Mouse (Mus musculus) gastrocnemius, adult 8-10 months (tissue): ENCODE measurements at regions not wholly inside any gene's neighbourhood (a gene's known extent, or its start where the extent isn't known, plus 50 kb on each side); places are given as distances from the start of the nearest gene placed in this dataset.
"Not testable (repeated sequence)": the region's sequence is repeated elsewhere in the genome, so short reads cannot be mapped to it uniquely, and the experiment has no call there.

Source experiments
- DNase-seq, 2 experiments: peaks; one replicate each; pipeline ENCODE4 v3.0.0; 2022; ENCODE audit warnings: low spot score in 2 of 2

DNA sequence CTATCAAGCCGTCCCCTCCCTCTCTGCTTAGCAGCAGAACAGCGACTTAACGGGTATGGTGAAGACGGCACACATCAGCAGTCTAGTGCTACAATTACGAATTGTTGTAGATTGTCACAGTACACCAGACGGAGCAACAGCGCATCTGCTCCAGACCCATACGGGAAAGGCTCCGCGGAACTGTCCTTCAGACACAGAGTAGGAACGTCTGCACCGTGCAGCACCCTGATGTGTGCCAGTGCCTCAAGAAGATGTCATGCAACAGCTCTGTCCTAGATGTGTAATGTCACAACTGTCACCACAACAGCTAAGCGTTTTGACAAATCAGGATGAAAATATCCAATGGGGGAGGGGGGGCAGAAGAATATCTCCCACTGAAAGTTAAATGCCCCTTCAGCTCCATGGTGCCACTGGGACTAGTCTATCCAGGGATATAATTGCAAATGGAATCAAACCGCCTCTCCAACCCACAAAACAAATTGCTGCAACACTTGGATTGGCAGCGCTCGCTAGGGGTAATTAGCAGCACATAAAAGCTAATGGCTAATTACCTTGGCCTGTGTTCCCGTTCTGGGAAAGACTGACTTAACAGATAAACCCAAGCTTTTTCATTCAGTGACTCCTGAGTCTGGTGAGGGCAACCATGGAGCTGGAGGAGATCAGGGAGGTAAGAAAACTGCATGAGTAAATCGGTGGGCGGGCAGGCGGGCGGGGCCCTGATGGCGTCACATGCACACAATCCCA, 472.6 kb downstream of the Zfp704 start:
- DNase-seq: no peak

DNA sequence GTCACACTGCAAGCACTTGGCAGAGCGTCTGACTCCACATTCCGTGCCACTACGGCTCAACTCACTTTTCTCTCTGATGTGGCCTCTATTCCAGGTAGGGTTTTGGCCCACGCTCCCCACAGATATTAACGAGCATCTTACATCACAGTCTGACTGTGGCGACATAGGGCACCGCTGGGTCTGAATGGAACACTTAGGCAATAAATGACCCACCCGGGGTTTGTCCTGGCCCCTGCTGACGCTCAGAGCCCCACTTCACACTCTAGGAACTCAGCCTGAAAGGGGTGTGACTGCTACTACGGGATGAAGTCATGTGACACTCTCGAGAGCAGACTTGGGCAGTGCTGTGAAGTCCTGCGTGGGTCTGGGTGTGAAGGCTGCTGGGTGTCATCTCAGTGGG, 475.9 kb downstream of the Zfp704 start:
- no peak for DNase-seq

DNA sequence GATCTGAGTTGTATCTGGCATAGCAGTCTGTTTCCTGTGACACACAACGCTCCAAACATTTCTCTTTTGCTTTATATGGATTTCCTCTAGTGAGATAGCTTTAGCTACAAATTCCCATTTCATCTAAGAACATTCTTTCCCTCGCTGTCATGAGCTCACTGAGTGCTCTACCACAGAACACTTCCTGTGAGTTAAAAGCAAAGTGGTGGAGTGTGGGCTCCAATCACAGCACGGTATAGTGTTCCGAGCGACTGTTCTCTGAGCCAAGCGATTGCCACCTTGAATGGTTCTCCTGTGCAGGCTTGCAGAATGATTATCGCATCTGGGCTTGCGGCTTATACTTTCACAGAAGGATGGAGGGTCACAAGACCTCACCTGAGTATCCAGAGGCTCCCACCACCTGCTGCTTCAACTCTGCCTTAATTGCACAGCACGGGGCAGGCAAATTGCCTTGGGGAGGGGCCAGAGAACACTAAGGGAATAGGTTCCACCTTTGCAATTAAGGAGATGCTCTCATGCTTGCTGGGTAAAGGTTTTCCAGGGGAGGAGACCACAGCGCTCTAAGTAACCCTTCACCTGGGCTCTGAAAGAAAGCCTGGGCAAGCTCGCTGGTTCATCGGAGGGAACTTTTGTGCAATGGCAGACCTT, 477.7 kb downstream of the Zfp704 start:
- DNase-seq: no peak

DNA sequence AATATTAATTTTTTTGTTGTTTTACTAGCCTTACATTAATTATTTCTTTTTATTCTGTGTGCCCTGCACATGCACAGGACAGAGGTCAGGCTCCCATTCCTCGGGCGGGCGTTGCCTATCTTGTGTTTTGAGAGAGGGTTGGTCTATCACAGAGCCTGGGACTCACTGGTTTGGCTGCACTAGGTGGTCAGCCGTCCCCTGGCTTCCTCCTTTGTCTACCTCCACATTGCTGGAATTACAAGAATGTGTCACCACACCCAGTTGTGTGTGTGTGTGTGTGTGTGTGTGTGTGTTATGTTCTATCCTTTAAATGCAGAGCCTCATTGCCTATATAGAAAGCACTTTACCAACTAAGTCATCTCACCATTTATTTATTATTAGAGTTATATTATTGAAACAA, 478.5 kb downstream of the Zfp704 start:
- DNase-seq: no peak

DNA sequence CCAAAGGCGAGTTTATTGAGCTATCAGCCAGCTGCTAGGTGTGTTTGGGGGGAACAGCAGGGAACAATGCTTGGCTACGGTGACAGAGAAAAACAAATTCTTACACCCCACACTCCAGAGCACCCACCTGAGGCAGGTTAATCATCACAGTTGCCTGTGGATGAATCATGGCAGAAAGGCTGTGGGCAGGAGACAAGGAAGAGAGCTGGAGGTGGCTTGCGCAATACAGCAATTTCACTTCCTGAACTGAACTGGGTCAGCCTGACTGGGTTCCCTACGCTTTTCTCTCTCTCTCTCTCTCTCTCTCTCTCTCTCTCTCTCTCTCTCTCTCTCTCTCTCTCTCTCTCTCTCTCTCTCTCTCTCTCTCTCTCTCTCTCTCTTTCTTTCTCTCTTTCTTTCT, 481.5 kb downstream of the Zfp704 start:
- no peak for DNase-seq

DNA sequence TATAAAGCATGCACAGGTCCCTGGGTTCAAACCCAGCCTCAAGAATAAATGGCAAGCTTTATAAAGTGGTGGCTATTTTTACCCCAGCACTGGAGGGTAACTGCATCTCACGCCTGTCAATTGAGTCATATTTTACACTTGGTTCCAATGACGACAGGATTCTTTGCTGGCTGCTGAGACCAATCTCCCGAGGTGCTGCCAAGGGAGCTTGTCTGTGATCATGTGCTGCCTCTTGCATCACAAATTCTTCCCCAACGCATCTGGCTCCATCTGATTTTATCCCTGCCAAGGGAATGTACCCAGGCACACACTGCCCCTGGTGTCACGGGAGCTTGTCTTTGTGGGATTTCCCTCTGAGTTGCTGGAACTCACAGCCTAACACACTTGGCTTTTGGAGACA, 486.8 kb downstream of the Zfp704 start:
- peak; percentile 8 to 12 for DNase-seq

DNA sequence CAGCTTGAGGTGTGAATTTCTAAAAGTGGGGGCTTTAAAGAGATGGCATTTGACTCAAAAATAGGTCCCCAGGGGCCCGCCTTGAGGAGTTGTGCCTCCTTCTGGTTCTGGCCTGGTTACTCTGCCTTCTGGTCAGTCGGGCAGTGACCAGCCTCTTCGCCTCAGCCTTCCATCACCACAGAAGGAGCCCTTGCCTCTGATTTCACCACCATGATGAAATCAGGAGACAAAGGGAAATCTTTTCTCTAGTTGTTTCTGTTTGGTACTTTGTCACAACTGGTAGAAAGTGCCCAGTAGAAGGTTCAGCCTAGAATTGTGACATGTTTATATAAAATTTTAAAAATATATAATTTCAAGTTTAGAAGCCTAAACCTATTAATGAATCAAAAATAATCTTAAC, 492.0 kb downstream of the Zfp704 start:
- DNase-seq: no peak

DNA sequence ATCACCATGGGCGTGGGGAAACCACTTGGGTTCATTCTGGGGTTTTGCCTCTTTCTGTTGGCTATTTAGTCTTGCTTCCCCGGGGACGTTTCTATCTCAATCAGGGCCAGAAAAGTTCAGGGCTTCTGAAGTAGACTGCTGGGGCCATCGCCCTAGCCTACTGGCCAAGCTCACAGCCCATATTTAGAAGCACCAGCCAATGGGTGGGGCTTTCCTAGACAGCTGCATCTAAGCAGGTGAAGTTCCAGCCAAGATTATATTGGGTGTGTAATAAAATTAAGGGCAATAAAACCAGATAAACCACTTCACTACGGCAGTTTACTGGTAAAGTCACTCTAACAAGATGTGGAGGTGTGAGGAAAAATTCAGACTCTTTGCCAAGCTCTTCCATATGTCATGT, 496.5 kb downstream of the Zfp704 start:
- DNase-seq: no peak

DNA sequence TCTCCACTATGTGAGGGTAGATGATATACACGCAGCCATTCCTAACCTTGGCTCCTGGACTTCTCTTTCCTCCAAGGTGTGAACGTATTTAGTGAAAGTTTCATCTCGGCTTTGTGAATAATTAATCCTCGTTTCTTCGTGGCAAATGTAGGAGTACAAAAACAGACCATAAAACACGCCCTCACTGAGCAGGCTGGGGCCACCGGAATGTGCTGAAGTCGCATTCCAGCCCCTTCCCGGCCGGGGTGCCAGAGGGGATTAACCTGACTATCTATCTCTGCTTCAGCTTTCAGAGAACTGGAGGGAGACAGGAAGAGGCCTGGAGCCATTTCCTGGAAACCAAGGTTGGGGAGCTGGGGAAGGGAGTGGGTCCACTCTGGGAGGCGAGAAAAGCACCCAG, 499.1 kb downstream of the Zfp704 start:
- DNase-seq: no peak

DNA sequence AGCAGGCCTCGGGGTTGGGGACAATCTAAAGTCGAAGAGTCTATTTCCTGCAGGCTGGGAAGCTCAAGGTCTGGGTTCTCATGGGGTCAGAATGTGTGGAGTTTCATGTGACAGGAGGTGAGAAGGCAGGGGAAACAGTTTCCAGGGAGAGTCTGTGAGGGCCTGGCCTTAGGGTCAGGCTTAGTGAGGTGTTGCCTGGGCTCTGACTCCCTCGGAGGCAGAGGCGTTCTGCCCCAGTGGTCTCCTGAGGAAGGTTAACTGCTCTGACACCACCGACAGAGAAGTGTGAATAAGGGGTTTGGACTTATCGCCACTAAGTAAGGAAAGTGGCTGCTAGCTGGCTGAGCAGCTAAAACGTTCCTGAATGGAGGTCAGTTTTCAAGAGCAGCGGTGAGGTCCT, 499.9 kb downstream of the Zfp704 start:
- no peak for DNase-seq

DNA sequence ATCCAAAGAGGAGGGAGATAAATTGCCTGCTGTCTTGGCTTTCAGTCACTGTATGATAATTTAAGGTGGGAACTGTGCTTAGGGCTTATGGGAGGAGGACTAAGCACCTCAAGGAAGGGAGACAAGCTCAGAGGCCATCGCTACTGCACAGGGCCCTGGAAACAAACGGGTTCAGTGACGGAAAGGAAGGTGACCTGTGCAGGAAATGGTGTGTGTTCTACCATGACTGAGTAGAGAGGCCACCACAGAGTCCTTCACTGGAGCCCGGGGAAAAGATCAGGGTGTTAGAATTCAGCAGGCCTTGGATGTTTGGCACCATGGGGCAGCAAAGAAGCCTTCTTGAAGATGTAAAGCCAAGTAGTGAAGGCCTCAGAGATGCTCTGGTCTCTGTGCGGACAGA, 500.4 kb downstream of the Zfp704 start:
- no peak for DNase-seq

DNA sequence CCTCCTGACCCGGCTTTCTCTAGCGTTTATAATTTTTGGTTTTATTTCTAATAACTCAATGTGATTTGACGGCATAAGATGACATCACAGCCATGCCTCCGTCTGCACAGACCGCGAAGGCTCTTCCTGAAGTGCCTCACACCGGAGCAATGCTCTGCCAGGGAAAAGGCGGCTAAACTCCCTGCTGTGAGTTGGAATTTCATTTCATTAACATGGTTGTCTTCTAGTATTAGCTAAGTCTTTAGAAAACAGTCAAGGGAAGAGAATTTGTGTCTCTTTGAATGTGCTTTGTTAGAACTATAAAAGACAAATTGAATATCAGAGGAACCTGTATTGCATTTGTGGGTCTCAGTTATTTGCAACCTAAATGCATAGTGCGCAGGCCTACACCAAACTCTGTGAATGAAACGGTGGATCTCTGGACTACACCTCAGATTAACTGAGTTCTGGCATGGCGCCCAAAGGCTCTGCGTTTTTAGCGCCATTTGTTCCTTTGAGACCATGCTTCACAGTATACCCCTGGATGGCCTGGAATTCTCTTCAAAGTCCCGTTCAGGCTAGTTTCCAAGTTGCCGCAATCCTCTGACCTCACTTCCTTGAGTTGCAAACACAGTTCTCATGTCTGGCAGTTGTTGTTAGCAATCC, 502.0 kb downstream of the Zfp704 start:
- DNase-seq: no peak

DNA sequence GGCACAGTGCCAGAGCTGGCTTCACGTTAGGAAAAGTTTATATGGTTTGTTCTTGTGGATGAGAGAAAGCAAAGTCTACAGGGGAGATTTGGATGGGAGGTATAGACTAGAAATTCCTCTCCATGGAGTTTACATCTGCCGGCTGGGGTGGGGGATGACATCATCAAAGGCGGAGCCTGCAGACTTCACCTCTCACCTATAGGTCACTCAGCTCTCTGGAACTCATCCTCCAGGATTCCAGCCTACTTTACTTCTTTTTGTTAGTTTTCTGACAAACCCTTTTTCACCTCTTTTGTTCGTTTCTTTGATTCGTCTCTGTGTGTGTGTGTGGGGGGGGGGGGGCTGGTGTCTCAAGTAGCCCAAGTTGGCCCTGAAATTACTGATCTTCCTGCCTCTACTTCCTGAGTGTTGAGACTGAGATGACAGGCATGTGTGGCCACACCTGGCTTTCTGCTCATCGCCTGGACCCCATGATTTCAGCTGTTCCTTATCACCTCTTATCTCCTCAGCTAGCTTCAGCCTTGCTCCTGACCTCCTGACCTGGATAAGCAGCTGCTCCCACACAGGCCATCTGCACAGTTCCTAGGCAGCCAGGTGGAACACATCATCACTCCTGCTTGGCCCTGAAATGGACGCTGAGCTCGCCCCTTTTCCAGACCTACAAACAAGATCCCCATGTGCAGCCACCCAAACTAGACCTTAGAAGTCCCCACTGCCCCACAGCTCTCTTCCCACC, 504.5 kb downstream of the Zfp704 start:
- DNase-seq: no peak

DNA sequence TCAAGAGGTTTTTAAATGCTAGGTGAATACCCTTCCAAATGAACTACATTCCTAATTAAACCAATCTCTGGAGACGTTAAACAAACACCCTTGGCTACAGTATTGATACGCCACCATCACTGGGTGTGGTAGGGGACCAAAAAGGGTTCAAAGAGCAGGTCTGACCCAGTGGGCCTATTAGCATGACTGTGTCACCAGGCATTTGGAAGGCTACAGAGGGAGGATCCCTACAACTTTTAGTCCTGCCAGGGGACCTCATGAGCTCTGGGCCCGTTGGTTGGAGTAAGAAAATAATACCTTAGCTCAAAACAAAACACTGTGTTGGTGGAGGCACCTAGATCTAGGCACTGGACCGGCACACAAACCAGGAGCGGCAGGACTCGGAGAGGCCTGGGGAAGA, 506.4 kb downstream of the Zfp704 start:
- DNase-seq: no peak

DNA sequence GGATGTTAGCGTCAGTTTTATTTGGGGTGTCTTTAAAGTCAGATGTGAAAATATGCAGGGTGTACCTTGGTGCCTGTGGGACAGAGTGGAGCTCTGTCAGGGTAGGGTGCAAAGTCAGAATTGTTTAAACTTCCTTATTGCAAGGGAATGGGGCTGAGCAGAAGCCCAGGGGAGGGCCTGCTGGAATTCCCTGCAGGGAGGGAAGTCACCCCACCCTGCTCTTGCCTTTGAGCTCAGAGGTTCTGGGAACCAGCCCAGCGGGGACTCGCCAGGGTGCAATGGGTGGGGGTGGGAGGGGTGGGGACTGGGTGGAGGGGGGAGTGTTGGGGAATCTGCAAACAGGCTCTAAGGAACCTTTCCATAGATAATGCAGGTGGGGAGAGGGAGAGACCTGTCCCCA, 508.6 kb downstream of the Zfp704 start:
- no peak for DNase-seq

DNA sequence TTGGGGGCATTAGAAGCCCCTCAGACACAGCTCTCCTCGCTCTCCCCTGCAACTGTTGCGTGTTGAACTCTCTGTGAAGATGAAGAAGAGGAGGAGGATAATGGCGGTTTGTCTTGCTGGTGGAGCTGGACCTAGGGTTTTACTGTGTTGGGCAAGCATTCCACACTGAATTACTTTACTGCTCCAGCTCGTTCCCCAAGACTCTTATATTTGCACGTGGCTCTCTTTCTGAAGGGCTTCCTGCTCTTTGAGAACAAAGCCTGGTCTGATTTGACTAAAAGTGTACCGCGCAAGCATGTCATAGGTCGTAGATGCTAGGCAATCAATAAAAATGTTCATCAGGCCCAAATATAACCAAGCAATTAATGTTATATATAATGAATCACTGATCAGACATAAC, 509.1 kb downstream of the Zfp704 start:
- DNase-seq: no peak

DNA sequence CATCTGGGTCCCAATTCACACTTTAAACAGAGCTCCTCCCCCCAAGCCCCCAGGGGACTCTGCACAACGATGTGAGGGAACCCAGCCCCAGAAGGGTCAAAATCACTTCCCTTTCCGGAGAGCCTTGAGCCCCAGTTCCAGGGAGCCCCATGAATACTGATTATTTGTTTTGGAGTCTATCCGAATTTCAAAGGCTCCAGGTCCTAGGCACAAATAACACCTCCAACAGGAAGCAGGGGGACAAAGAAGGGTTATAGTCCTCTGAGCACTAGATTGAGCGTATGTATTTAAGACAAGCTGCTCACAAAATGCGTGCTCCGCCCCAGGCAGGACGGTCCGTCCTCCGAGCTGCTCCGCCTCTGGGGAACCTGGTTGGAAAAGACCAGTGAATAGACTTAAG, 511.4 kb downstream of the Zfp704 start:
- no peak for DNase-seq

DNA sequence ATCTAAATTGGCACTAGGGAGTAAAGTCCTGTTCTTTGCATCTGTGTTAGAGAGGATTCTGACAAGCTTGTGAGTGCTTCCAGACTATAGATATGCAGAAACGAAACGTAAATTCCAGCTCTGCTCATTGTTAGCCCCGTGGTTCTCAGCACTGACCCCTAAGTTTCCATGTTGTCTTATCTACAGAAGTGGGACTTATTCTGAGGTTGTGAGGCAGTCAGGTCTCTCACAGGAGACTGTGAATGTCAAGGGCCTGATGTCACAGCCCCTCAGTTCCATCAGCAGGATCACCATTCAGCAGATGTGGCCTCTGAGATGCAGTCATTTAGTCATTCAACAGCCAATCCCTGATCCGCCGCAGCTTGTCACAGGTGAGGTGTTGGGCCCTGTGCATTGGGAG, 525.8 kb downstream of the Zfp704 start:
- DNase-seq: no peak

DNA sequence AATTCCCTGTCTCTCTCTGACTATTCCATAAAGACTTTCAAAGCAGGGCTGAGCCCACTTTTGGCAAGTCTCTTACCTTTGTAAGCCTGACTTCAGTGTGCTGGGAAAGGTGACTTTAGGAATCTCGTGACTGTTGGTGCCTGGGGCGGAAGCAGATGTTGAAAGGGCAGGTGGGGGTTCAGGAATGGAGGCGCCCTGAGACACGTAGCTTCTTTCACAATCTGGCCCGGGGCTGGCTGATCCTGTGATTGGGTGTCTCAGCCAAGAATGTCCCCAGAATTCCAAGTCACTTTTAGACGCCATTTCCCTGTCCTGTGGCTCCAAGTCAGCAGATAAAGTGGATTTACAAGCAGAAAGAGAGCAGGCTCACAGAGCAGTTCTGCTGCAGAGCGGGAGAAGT, 527.8 kb downstream of the Zfp704 start:
- DNase-seq: no peak

DNA sequence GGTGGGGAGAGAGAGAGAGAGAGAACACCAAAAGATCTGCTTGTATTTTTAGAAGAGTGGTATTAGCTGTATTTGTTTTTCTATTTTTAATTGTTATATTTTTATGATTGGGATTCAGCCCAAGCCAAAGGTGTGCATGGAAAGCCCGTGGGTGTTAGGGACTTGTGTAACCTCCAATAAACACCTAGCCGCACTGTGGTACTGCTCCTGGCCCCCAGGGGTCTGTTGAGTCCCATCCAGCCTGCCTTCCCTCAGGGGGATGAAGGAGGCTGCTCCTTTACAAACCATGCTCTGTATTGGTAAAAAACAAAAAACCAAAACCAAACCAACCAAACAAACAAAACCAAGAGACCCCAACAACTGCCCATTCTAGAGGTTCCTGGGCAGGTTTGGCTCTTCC, 531.7 kb downstream of the Zfp704 start:
- DNase-seq: no peak

DNA sequence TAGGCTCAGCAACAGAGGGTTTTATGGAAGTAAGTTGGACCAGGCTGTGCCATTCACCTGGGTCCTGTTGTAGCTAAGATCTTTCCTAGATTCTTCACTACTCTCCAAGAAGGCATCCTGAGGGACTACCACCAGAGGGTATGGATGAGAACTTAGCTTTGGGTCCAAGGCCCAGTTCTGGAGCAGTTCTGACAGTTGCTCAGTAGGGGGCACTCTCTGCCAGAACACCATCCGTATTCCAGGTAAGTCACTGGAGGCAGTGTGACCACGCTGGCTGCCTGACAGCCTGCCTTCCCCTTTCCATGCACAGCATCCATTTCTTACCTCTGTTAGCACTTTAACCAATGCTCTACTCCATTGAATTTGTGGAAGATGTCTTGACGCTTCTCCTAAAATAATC, 533.2 kb downstream of the Zfp704 start:
- DNase-seq: peak; percentile 6 to 17

DNA sequence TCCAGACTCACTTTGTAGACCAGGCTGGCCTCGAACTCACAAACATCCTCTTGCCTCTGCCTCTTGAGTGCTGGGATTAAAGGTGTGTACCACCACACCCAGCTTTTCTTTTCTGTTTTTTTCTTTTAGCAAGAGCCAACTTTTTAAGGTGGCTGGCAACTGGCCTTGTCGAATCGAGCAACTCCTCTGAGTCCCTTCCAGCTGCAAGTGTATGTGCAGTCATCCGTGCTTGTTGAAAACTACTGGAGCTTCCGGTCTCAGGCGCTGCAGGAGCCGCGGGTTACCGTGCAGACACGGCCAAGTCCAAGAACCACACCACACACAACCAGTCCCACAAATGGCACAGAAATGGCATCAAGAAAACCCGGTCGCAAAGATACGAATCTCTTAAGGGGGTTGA, 537.4 kb downstream of the Zfp704 start:
- not testable (repeated sequence) for DNase-seq
